ENCODE assay signal across 33 mouse cellular contexts in genomic region chr6:45088304-45088703, GRCm38 (mm10). TPM values are rescaled to one million over a fixed set of nuclear protein-coding genes. Genes with fewer than 3 reads are reported as not detected.
DNase-seq lines count a peak whose midpoint lies in the region; ATAC-seq and TF ChIP-seq lines count a peak whose summit lies in the region.
"Had no signal": no experiment of that assay in that cellular context is flagged by ENCODE, and none has a peak within 500 bp of the region (broad histone marks: within the 10 kb centered on the region; RNA-seq: fewer than 3 reads in every experiment).

No protein-coding gene starts in this region.

- H3K9me3 ChIP-seq in lung, postnatal 0 days (ENCODE audit: low read length), result no peaks in the 10 kb centered on the region
- H3K9me3 ChIP-seq: heart, embryonic 13.5 days; hindbrain, embryonic 10.5 days; hindbrain, embryonic 15.5 days; kidney, embryonic 15.5 days; liver, embryonic 12.5 days; midbrain, embryonic 10.5 days; midbrain, embryonic 15.5 days; neural tube, embryonic 15.5 days had no signal

- H3K4me3 ChIP-seq in lung, postnatal 0 days (ENCODE audit: low read depth, low read length), result no peak overlapping the region
- H3K4me3 ChIP-seq: erythroblast, embryonic 14.5 days; heart, embryonic 13.5 days; hindbrain, embryonic 10.5 days; hindbrain, embryonic 15.5 days; kidney, embryonic 15.5 days; liver, embryonic 12.5 days; midbrain, embryonic 10.5 days; midbrain, embryonic 15.5 days; neural tube, embryonic 15.5 days had no signal

- H3K9ac ChIP-seq in lung, postnatal 0 days (replicated peaks; ENCODE audit: low read depth), result no peak overlapping the region
- H3K9ac ChIP-seq: heart, embryonic 13.5 days; hindbrain, embryonic 15.5 days; kidney, embryonic 15.5 days; liver, embryonic 12.5 days; liver, postnatal 0 days; midbrain, embryonic 15.5 days; neural tube, embryonic 15.5 days had no signal

- TF ChIP-seq CTCF in lung, postnatal 0 days (IDR thresholded peaks at IDR 0.05), result no peak

- peak; percentile 95 for TF ChIP-seq EP300 in lung, postnatal 0 days (IDR thresholded peaks at IDR 0.05)

- H3K4me2 ChIP-seq in lung, postnatal 0 days (replicated peaks; ENCODE audit: low read depth, low read length), result no peak overlapping the region
- H3K4me2 ChIP-seq: heart, embryonic 13.5 days; hindbrain, embryonic 15.5 days; kidney, embryonic 15.5 days; liver, embryonic 12.5 days; midbrain, embryonic 15.5 days; neural tube, embryonic 15.5 days had no signal

- 16% methylated on average over 1 of the region's 1 CpGs for WGBS in lung, postnatal 0 days

- H3K27ac ChIP-seq in lung, postnatal 0 days (ENCODE audit: low read length), result no peak overlapping the region
- H3K27ac ChIP-seq: heart, embryonic 13.5 days; hindbrain, embryonic 10.5 days; hindbrain, embryonic 15.5 days; kidney, embryonic 15.5 days; liver, embryonic 12.5 days; midbrain, embryonic 10.5 days; midbrain, embryonic 15.5 days; neural tube, embryonic 15.5 days; stomach, postnatal 0 days had no signal

- peak; percentile 36 for DNase-seq in cerebellum, adult 9-10 months
- no peak for DNase-seq in cerebellum, adult 11-12 months
- DNase-seq in lung, postnatal 0 days (ENCODE audit: low spot score), result peak; percentile 45
- no peak for DNase-seq in lung, postnatal 25 days (ENCODE audit: low spot score)
- DNase-seq in adrenal gland, postnatal 10 days, result peak; percentile 7
- DNase-seq in brain, adult 2 months (ENCODE audit: low read depth, low spot score), result peak; percentile 42
- DNase-seq in layer of hippocampus, adult 18-20 months (ENCODE audit: low spot score in 2 of 2), result no peak
- DNase-seq: B cell, adult 2 months; cerebellum, adult 8-10 months; gastrocnemius, postnatal 10 days; heart, postnatal 14 days; kidney, adult 18-20 months; kidney, postnatal 36 days; layer of hippocampus, postnatal 36 days; left cerebral cortex, postnatal 4 days; liver, postnatal 0 days; right cerebral cortex, adult 18-20 months; spleen, adult 18-20 months; thymus, adult 18-20 months; thymus, postnatal 25 days had no signal

- ATAC-seq in lung, postnatal 0 days, result peak; percentile 74
- ATAC-seq: activated CD4-positive, CD25-positive, alpha-beta regulatory T cell, adult 4 months; liver, embryonic 12.5 days; liver, postnatal 0 days; midbrain, embryonic 15.5 days had no signal

- no peaks in the 10 kb centered on the region for H3K36me3 ChIP-seq in lung, postnatal 0 days (ENCODE audit: insufficient read depth, low read length)
- H3K36me3 ChIP-seq: heart, embryonic 13.5 days; hindbrain, embryonic 10.5 days; hindbrain, embryonic 15.5 days; kidney, embryonic 15.5 days; liver, embryonic 12.5 days; midbrain, embryonic 10.5 days; midbrain, embryonic 15.5 days; neural tube, embryonic 15.5 days had no signal

- H3K4me1 ChIP-seq in lung, postnatal 0 days (ENCODE audit: insufficient read depth, low read depth, low read length), result no peaks in the 10 kb centered on the region
- H3K4me1 ChIP-seq: heart, embryonic 13.5 days; hindbrain, embryonic 10.5 days; hindbrain, embryonic 15.5 days; kidney, embryonic 15.5 days; liver, embryonic 12.5 days; midbrain, embryonic 10.5 days; midbrain, embryonic 15.5 days; neural tube, embryonic 15.5 days had no signal

- no peaks in the 10 kb centered on the region for H3K27me3 ChIP-seq in lung, postnatal 0 days (replicated peaks; ENCODE audit: insufficient read depth, low read length)
- H3K27me3 ChIP-seq: heart, embryonic 13.5 days; hindbrain, embryonic 15.5 days; kidney, embryonic 15.5 days; liver, embryonic 12.5 days; midbrain, embryonic 15.5 days; neural tube, embryonic 15.5 days had no signal

RNA-seq across cellular contexts. Expression of gene Cntnap2, which starts 29.1 kb away (rescaled TPM):
- 0.10 and 0.11 TPM in 2 replicates for polyA plus RNA-seq in lung, postnatal 0 days (2015; fragmentation: Nextera tagmentation; extraction: Ambion mirVana)
- 1 to 10 TPM; 3.2 to 4.8 TPM for total RNA-seq in adrenal gland, postnatal 10 days (2021)
- 100 to 1,000 TPM in 1 of 2 experiments, 10 to 100 TPM in 1; 97.6 to 118 TPM for total RNA-seq in layer of hippocampus, adult 18-20 months (2021)
- total RNA-seq: heart, adult 8-10 months; heart, postnatal 14 days; megakaryocyte progenitor cell, adult 5-6 weeks had no signal
- polyA plus RNA-seq: liver, postnatal 0 days had no signal

Comparison
In these comparisons a context has a peak if more than half of its experiments do, and no peak if none do; other contexts are left out.
1. DNase-seq: peak in cerebellum, adult 9-10 months (single experiment), lung, postnatal 0 days (single experiment), adrenal gland, postnatal 10 days (single experiment) and brain, adult 2 months (single experiment); none in cerebellum, adult 11-12 months (single experiment), lung, postnatal 25 days (single experiment) and layer of hippocampus, adult 18-20 months (0 of 2).
2. RNA of gene Cntnap2, which starts 29.1 kb away (total RNA-seq): 97.6 to 118 TPM in layer of hippocampus, adult 18-20 months; 3.2 to 4.8 TPM in adrenal gland, postnatal 10 days; every median in the first group is over 10 times any median in the second.